Mouse (Mus musculus): ENCODE results near the gene Mutyh.

Mutyh gene

GRCm38 (mm10) chr4:116807197-116808129 is at the start of gene Mutyh, which contains the start of gene Toe1:
Gene Mutyh (plus strand): TSS chr4:116807723.
Gene Toe1 (minus strand): TSS chr4:116807640.
- DNase-seq (ENCODE audit: low spot score), result peak; percentile 71

- DNase-seq (ENCODE audit: low spot score), result no peak
These were observed 45.6 kb upstream of the Mutyh start for GRCm38 (mm10) chr4:116761914-116762313.

- no peak for DNase-seq (ENCODE audit: low spot score)
These were observed 43.5 kb upstream of the Mutyh start for GRCm38 (mm10) chr4:116764001-116764400.

GRCm38 (mm10) chr4:116768510-116768909 is 39.0 kb upstream of the Mutyh start:
- DNase-seq (ENCODE audit: low spot score), result no peak

GRCm38 (mm10) chr4:116769060-116769459 is 38.5 kb upstream of the Mutyh start:
- DNase-seq (ENCODE audit: low spot score), result no peak

- DNase-seq (ENCODE audit: low spot score), result no peak
These were observed 31.1 kb upstream of the Mutyh start for GRCm38 (mm10) chr4:116776391-116776790.

- no peak for DNase-seq (ENCODE audit: low spot score)
These were observed 30.4 kb upstream of the Mutyh start for GRCm38 (mm10) chr4:116777079-116777478.

GRCm38 (mm10) chr4:116780541-116780940 is 27.0 kb upstream of the Mutyh start:
- no peak for DNase-seq (ENCODE audit: low spot score)

- DNase-seq (ENCODE audit: low spot score), result no peak
These were observed 26.2 kb upstream of the Mutyh start for GRCm38 (mm10) chr4:116781366-116781765.

GRCm38 (mm10) chr4:116782171-116782570 is 25.4 kb upstream of the Mutyh start:
- no peak for DNase-seq (ENCODE audit: low spot score)

GRCm38 (mm10) chr4:116786587-116786986 is 20.9 kb upstream of the Mutyh start:
- DNase-seq (ENCODE audit: low spot score), result no peak

GRCm38 (mm10) chr4:116787985-116788760 is 19.4 kb upstream of the Mutyh start:
- no peak for DNase-seq (ENCODE audit: low spot score)

- peak; percentile 92 for DNase-seq (ENCODE audit: low spot score)
These were observed 18.6 kb upstream of the Mutyh start for GRCm38 (mm10) chr4:116788956-116789355.

- no peak for DNase-seq (ENCODE audit: low spot score)
These were observed 15.1 kb upstream of the Mutyh start for GRCm38 (mm10) chr4:116792453-116792852.

GRCm38 (mm10) chr4:116794273-116794672 is 13.2 kb upstream of the Mutyh start:
- no peak for DNase-seq (ENCODE audit: low spot score)

GRCm38 (mm10) chr4:116796442-116797110 is 10.9 kb upstream of the Mutyh start:
- no peak for DNase-seq (ENCODE audit: low spot score)

GRCm38 (mm10) chr4:116799901-116800300 is 7.6 kb upstream of the Mutyh start:
- no peak for DNase-seq (ENCODE audit: low spot score)

GRCm38 (mm10) chr4:116811012-116811411 is 3.5 kb downstream of the Mutyh start:
- no peak for DNase-seq (ENCODE audit: low spot score)

GRCm38 (mm10) chr4:116815276-116815675 is 7.8 kb downstream of the Mutyh start:
- DNase-seq (ENCODE audit: low spot score), result no peak

GRCm38 (mm10) chr4:116817486-116817885 is 10.0 kb downstream of the Mutyh start:
- no peak for DNase-seq (ENCODE audit: low spot score)

GRCm38 (mm10) chr4:116819968-116820901 is 12.7 kb downstream of the Mutyh start:
- DNase-seq (ENCODE audit: low spot score), result no peak
